Mouse (Mus musculus) R1 (cell line): Measurements from ENCODE around the gene Evi5.

Experiments used
- DNase-seq: peaks from one replicate; pipeline ENCODE4 v3.0.0-alpha.2; 2018; ENCODE audit warnings: low read depth, low spot score

Evi5 gene

GRCm38 (mm10) chr5:107874561-107875260 lies at the start of gene Evi5:
TSS of gene Evi5 (minus strand) at chr5:107875107.
- peak; percentile 48 for DNase-seq

GRCm38 (mm10) chr5:107924564-107924963 lies 49.7 kb upstream of the Evi5 start:
- DNase-seq, result no peak

GRCm38 (mm10) chr5:107922836-107923235 lies 47.9 kb upstream of the Evi5 start:
- DNase-seq, result no peak

GRCm38 (mm10) chr5:107921400-107922252 lies 46.7 kb upstream of the Evi5 start:
- DNase-seq, result peak; percentile 67

- DNase-seq, result peak; percentile 36
Observed at GRCm38 (mm10) chr5:107915280-107915679, 40.4 kb upstream of the Evi5 start.

GRCm38 (mm10) chr5:107911012-107911411 lies 36.1 kb upstream of the Evi5 start:
- no peak for DNase-seq

GRCm38 (mm10) chr5:107910084-107910616 lies 35.2 kb upstream of the Evi5 start:
- DNase-seq, result peak; percentile 33

GRCm38 (mm10) chr5:107909668-107910067 lies 34.8 kb upstream of the Evi5 start:
- DNase-seq, result no peak

- no peak for DNase-seq
Observed at GRCm38 (mm10) chr5:107908514-107909110, 33.7 kb upstream of the Evi5 start.

- no peak for DNase-seq
Observed at GRCm38 (mm10) chr5:107904325-107904724, 29.4 kb upstream of the Evi5 start.

GRCm38 (mm10) chr5:107901014-107901615 lies 26.2 kb upstream of the Evi5 start:
- DNase-seq, result peak; percentile 61

- peak; percentile 98 for DNase-seq
Observed at GRCm38 (mm10) chr5:107900206-107901013, 25.5 kb upstream of the Evi5 start, which contains the start of gene Rpl5. TSS of gene Rpl5 (plus strand) at chr5:107900502.

- DNase-seq, result no peak
Observed at GRCm38 (mm10) chr5:107896265-107896664, 21.4 kb upstream of the Evi5 start.

GRCm38 (mm10) chr5:107894676-107895075 lies 19.8 kb upstream of the Evi5 start:
- no peak for DNase-seq

- DNase-seq, result peak; percentile 60
Observed at GRCm38 (mm10) chr5:107891515-107891914, 16.6 kb upstream of the Evi5 start.

- no peak for DNase-seq
Observed at GRCm38 (mm10) chr5:107889994-107890888, 15.3 kb upstream of the Evi5 start.

- DNase-seq, result no peak
Observed at GRCm38 (mm10) chr5:107880710-107881109, 5.8 kb upstream of the Evi5 start.

GRCm38 (mm10) chr5:107877053-107877452 lies 2.1 kb upstream of the Evi5 start:
- no peak for DNase-seq

GRCm38 (mm10) chr5:107875261-107875611 lies 329 bp upstream of the Evi5 start:
- DNase-seq, result no peak

- DNase-seq, result no peak
Observed at GRCm38 (mm10) chr5:107873886-107874302, 1.0 kb downstream of the Evi5 start.
